Mouse (Mus musculus): Measurements from ENCODE around the gene Cpvl. TPM values are rescaled to one million over a fixed set of nuclear protein-coding genes. Genes with fewer than 3 reads are reported as not detected.

Cpvl gene
- polyA plus RNA-seq, 1 experiment from 2014 or later, result 0.18 TPM

DNA sequence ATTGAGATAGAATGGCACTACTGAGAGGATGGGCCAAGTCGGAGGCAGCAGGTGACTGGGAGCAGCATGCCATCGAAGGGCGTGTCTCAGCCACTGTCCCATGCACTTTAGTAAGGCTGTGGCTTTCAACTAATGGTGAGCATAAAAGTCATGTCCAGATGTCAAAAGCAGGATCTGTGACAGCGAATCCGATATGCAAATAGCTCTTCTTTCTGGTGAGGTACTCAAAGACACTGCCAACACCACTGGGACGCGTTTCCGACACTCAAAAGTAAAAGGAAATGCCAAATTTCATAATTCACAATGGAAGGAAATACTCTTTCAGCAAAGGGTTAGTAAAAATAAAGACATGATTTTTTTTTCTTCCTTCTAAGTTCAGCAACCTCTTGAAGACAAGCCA lies 94.0 kb downstream of the Cpvl start:
- H3K36me3 ChIP-seq (ENCODE audit: insufficient read depth, low read length), result no peaks in the 10 kb centered on the region
- DNase-seq (ENCODE audit: low spot score) (peak; percentile 36), ATAC-seq (no peak)
- 0 out of 2 replicates have a peak, but pooled peaks cover 3% of the 10 kb centered on the region for H3K4me1 ChIP-seq (ENCODE audit: insufficient read depth, low read depth, low read length)
- H3K27ac ChIP-seq (ENCODE audit: low read length), result no peak overlapping the region
- H3K9me3 ChIP-seq (ENCODE audit: low read length), result no peaks in the 10 kb centered on the region
- H3K27me3 ChIP-seq (replicated peaks; ENCODE audit: insufficient read depth, low read length), result no peaks in the 10 kb centered on the region
- H3K4me3 ChIP-seq (ENCODE audit: low read depth, low read length), result no peak overlapping the region
- H3K9ac ChIP-seq (replicated peaks; ENCODE audit: low read depth), result no peak overlapping the region
- WGBS, result 61% methylated on average over 8 of the region's 8 CpGs
- H3K4me2 ChIP-seq (replicated peaks; ENCODE audit: low read depth, low read length), result no peak overlapping the region
- TF ChIP-seq CTCF (IDR thresholded peaks at IDR 0.05) (no peak), EP300 (IDR thresholded peaks at IDR 0.05) (no peak)

DNA sequence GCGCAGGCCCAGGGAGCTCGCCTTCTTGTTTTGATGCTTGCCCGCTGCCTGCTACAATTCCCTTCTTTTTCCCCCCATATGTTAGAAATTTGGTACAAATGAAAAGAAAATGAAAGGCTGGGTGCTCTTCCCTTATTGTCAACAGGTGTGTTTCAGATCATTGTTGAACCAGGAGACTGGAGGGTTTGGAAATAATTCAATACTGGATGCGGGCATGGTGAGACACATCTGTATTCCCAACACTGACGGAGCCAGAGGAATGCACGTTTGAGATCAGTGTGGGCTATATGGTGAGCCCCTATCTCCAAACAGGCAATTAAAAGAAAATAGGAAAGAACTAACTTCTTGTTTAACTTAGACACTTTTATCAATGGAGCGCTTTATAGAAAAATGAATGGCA lies 95.1 kb downstream of the Cpvl start:
- WGBS, result 83% methylated on average over 7 of the region's 7 CpGs
- H3K27ac ChIP-seq (ENCODE audit: low read length), result no peak overlapping the region
- no peak overlapping the region for H3K4me2 ChIP-seq (replicated peaks; ENCODE audit: low read depth, low read length)
- ATAC-seq (no peak), DNase-seq (ENCODE audit: low spot score) (no peak)
- no peaks in the 10 kb centered on the region for H3K9me3 ChIP-seq (ENCODE audit: low read length)
- no peaks in the 10 kb centered on the region for H3K36me3 ChIP-seq (ENCODE audit: insufficient read depth, low read length)
- no peaks in the 10 kb centered on the region for H3K27me3 ChIP-seq (replicated peaks; ENCODE audit: insufficient read depth, low read length)
- H3K4me1 ChIP-seq (ENCODE audit: insufficient read depth, low read depth, low read length), result 0 out of 2 replicates have a peak, but pooled peaks cover 3% of the 10 kb centered on the region
- H3K4me3 ChIP-seq (ENCODE audit: low read depth, low read length), result no peak overlapping the region
- TF ChIP-seq EP300 (IDR thresholded peaks at IDR 0.05), result no peak
- no peak for TF ChIP-seq CTCF (IDR thresholded peaks at IDR 0.05)
- H3K9ac ChIP-seq (replicated peaks; ENCODE audit: low read depth), result no peak overlapping the region

DNA sequence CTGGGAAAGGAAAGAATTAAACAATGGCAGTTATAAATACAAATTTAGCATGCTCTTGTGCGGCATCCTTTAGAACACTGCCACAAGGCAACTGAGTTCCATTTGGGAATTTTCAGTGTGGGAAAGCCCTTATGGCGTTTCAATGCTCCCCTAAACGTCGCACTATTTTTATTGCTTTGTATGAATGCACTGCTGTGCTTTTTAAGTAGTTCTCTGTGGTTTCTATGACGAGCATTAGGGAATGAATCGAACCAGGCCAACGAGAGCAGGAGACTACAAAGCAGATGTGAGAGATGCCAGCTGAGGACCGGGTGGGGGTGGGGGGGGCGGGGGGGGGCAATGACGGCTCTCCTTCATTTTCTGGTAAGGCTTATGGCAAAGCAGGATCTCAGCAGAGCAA lies 96.8 kb downstream of the Cpvl start:
- 48% methylated on average over 10 of the region's 10 CpGs for WGBS

DNA sequence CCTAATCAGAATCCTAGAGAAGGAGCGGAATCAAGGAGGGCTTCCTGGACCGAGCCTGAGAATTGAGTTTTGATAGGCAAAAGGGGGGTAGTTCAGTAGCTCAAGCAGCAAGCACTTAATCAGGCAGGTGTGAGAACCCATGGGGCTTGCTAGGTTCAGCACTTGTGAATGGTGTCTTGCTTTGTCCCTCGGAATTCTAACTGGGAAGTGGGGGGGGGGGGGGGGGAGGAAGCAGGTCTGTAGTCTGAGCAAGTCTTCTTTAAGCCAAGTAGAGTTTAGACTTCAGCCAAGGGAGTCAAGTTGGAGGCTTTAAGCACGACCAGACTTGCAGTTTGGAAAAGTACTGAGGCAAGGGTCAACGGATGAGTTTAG lies 97.2 kb downstream of the Cpvl start:
- peak overlapping the region; percentile 34; the same call in 1 of the 2 replicates for H3K27ac ChIP-seq (ENCODE audit: low read length)
- H3K4me2 ChIP-seq (replicated peaks; ENCODE audit: low read depth, low read length), result peak overlapping the region; percentile 39
- 37% methylated on average over 5 of the region's 5 CpGs for WGBS
- no peak overlapping the region for H3K9ac ChIP-seq (replicated peaks; ENCODE audit: low read depth)
- no peaks in the 10 kb centered on the region for H3K36me3 ChIP-seq (ENCODE audit: insufficient read depth, low read length)
- ATAC-seq (no peak), DNase-seq (ENCODE audit: low spot score) (no peak)
- TF ChIP-seq EP300 (IDR thresholded peaks at IDR 0.05), result no peak
- no peak for TF ChIP-seq CTCF (IDR thresholded peaks at IDR 0.05)
- no peaks in the 10 kb centered on the region for H3K27me3 ChIP-seq (replicated peaks; ENCODE audit: insufficient read depth, low read length)
- H3K9me3 ChIP-seq (ENCODE audit: low read length), result no peaks in the 10 kb centered on the region
- H3K4me1 ChIP-seq (ENCODE audit: insufficient read depth, low read depth, low read length), result 0 out of 2 replicates have a peak, but pooled peaks cover 3% of the 10 kb centered on the region
- H3K4me3 ChIP-seq (ENCODE audit: low read depth, low read length), result no peak overlapping the region

More for the DNA sequence above, 96.8 kb downstream of the Cpvl start:
- Histone ChIP-seq H3K9ac (replicated peaks; ENCODE audit: low read depth) (no peak overlapping the region), H3K9me3 (ENCODE audit: low read length) (no peaks in the 10 kb centered on the region), H3K4me3 (ENCODE audit: low read depth, low read length) (no peak overlapping the region), H3K27ac (ENCODE audit: low read length) (no peak overlapping the region), H3K4me1 (ENCODE audit: insufficient read depth, low read depth, low read length) (0 out of 2 replicates have a peak, but pooled peaks cover 3% of the 10 kb centered on the region), H3K36me3 (ENCODE audit: insufficient read depth, low read length) (no peaks in the 10 kb centered on the region), H3K4me2 (replicated peaks; ENCODE audit: low read depth, low read length) (no peak overlapping the region), H3K27me3 (replicated peaks; ENCODE audit: insufficient read depth, low read length) (no peaks in the 10 kb centered on the region)
- no peak for TF ChIP-seq EP300 (IDR thresholded peaks at IDR 0.05)
- TF ChIP-seq CTCF (IDR thresholded peaks at IDR 0.05), result no peak
- DNase-seq (ENCODE audit: low spot score), result no peak
- ATAC-seq, result no peak

DNA sequence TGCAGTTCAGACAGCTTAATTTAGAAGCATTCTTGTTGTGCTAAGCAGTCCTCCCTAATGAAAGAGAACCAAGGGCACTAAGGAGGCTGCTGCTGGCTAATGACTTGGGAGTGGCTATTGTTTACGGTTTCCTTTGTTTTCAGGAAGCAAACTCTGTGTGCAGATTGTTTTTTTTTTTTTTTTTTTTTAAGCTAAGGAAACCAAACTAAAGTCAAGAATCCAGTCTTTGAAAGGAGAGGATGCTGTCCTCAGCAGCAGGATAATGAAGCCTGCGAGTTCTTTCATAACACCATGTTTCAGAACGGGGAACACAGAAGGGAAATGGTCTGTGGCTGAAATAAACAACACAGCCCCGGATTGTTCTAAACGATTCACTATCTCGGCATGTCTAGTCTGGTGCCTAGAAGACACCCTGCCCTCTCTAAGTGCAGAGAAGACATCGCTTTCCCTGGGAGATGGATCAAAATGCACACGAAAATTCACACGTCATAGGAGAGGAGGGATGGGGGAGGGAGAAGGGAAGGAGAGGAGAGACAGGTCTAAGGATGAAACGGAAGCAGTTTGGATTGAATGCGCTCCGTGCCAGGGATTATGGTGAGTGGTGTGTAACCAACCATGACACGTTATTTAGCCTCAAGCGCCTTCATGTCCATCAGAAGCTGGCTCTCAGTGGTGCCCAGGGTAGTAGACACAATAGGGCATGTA lies 97.8 kb downstream of the Cpvl start:
- 0 out of 2 replicates have a peak, but pooled peaks cover 3% of the 10 kb centered on the region for H3K4me1 ChIP-seq (ENCODE audit: insufficient read depth, low read depth, low read length)
- DNase-seq (ENCODE audit: low spot score) (peak; percentile 64), ATAC-seq (peak; percentile 69)
- H3K27ac ChIP-seq (ENCODE audit: low read length), result peak overlapping the region; percentile 34; the same call in 1 of the 2 replicates
- H3K27me3 ChIP-seq (replicated peaks; ENCODE audit: insufficient read depth, low read length), result no peaks in the 10 kb centered on the region
- H3K36me3 ChIP-seq (ENCODE audit: insufficient read depth, low read length), result no peaks in the 10 kb centered on the region
- peak overlapping the region; percentile 39 for H3K4me2 ChIP-seq (replicated peaks; ENCODE audit: low read depth, low read length)
- H3K4me3 ChIP-seq (ENCODE audit: low read depth, low read length), result 0 out of 2 replicates have a peak overlapping the region, but pooled peaks have one; percentile 4
- peak; percentile 71 for TF ChIP-seq EP300 (IDR thresholded peaks at IDR 0.05)
- no peak for TF ChIP-seq CTCF (IDR thresholded peaks at IDR 0.05)
- no peak overlapping the region for H3K9ac ChIP-seq (replicated peaks; ENCODE audit: low read depth)
- no peaks in the 10 kb centered on the region for H3K9me3 ChIP-seq (ENCODE audit: low read length)
- 18% methylated on average over 14 of the region's 14 CpGs for WGBS

DNA sequence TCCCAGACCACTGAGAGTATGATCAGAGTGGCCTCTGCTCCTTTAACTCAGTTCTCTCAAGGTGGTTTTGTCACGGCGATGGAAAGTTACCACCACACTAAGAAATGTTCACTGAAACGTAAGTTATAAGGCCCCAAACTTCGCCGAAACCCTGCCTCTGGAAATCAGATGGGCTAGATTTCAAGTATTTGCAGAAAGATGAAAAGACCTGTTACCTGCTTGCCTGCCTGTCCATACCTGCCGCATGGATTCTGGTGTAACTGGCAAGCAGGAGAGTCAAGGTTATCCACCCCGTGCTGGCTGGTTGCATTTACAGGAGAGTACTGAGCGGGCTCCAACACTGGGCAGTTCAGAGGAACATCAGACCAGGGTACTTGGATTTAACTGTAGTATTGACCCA lies 98.9 kb downstream of the Cpvl start:
- H3K27ac ChIP-seq (ENCODE audit: low read length), result 0 out of 2 replicates have a peak overlapping the region, but pooled peaks have one; percentile 14
- H3K27me3 ChIP-seq (replicated peaks; ENCODE audit: insufficient read depth, low read length), result no peaks in the 10 kb centered on the region
- no peak for DNase-seq (ENCODE audit: low spot score)
- H3K4me3 ChIP-seq (ENCODE audit: low read depth, low read length), result no peak overlapping the region
- ATAC-seq, result no peak
- no peak overlapping the region for H3K9ac ChIP-seq (replicated peaks; ENCODE audit: low read depth)
- WGBS, result 81% methylated on average over 8 of the region's 8 CpGs
- H3K9me3 ChIP-seq (ENCODE audit: low read length), result no peaks in the 10 kb centered on the region
- no peaks in the 10 kb centered on the region for H3K36me3 ChIP-seq (ENCODE audit: insufficient read depth, low read length)
- H3K4me1 ChIP-seq (ENCODE audit: insufficient read depth, low read depth, low read length), result 0 out of 2 replicates have a peak, but pooled peaks cover 3% of the 10 kb centered on the region
- TF ChIP-seq EP300 (IDR thresholded peaks at IDR 0.05) (no peak), CTCF (IDR thresholded peaks at IDR 0.05) (no peak)
- H3K4me2 ChIP-seq (replicated peaks; ENCODE audit: low read depth, low read length), result no peak overlapping the region
